Mouse (Mus musculus): ENCODE results near the gene Mosmo. TPM values are rescaled to one million over a fixed set of nuclear protein-coding genes. Genes with fewer than 3 reads are reported as not detected.

The Mosmo gene
- total and polyA plus RNA-seq, 2 experiments from 2014 or later: 9.9 to 51.1 TPM

- peaks cover 7% of the 10 kb centered on the region; the same call in 1 of the 2 replicates for H3K36me3 ChIP-seq (replicated peaks; ENCODE audit: control insufficient read depth, insufficient read depth, low read length)
- no peak for TF ChIP-seq EP300 (IDR thresholded peaks at IDR 0.05; ENCODE audit: low read depth)
- TF ChIP-seq CTCF (IDR thresholded peaks at IDR 0.05; ENCODE audit: low read depth): peak; percentile 28
- H3K9ac ChIP-seq (replicated peaks; ENCODE audit: low read depth, low read length): no peak overlapping the region
- WGBS: 63% methylated on average over 4 of the region's 4 CpGs
- H3K27me3 ChIP-seq (ENCODE audit: control insufficient read depth, insufficient read depth, low read length): no peaks in the 10 kb centered on the region
- no peak overlapping the region for H3K27ac ChIP-seq (ENCODE audit: low read depth)
- H3K4me2 ChIP-seq (ENCODE audit: low read depth, low read length): no peak overlapping the region
- no peak for DNase-seq (ENCODE audit: low spot score)
- H3K9me3 ChIP-seq (replicated peaks; ENCODE audit: control insufficient read depth, low read length): no peaks in the 10 kb centered on the region
- H3K4me3 ChIP-seq (ENCODE audit: low read depth, low read length): no peak overlapping the region
- peaks cover 14% of the 10 kb centered on the region for H3K4me1 ChIP-seq (ENCODE audit: control insufficient read depth, insufficient read depth)
- no peak for ATAC-seq (ENCODE audit: insufficient read depth, low read depth)
These were observed 13.2 kb downstream of the Mosmo start for GRCm38 (mm10) chr7:120690634-120691033.

- 95% methylated on average over 5 of the region's 5 CpGs for WGBS
- peaks cover 15% of the 10 kb centered on the region; the same call in 1 of the 2 replicates for H3K36me3 ChIP-seq (replicated peaks; ENCODE audit: control insufficient read depth, insufficient read depth, low read length)
- no peak overlapping the region for H3K4me2 ChIP-seq (ENCODE audit: low read depth, low read length)
- DNase-seq (ENCODE audit: low spot score): no peak
- no peaks in the 10 kb centered on the region for H3K27me3 ChIP-seq (ENCODE audit: control insufficient read depth, insufficient read depth, low read length)
- H3K4me3 ChIP-seq (ENCODE audit: low read depth, low read length): no peak overlapping the region
- ATAC-seq (ENCODE audit: insufficient read depth, low read depth): no peak
- TF ChIP-seq EP300 (IDR thresholded peaks at IDR 0.05; ENCODE audit: low read depth) (no peak), CTCF (IDR thresholded peaks at IDR 0.05; ENCODE audit: low read depth) (no peak)
- no peak overlapping the region for H3K27ac ChIP-seq (ENCODE audit: low read depth)
- no peaks in the 10 kb centered on the region for H3K4me1 ChIP-seq (ENCODE audit: control insufficient read depth, insufficient read depth)
- H3K9ac ChIP-seq (replicated peaks; ENCODE audit: low read depth, low read length): no peak overlapping the region
- no peaks in the 10 kb centered on the region for H3K9me3 ChIP-seq (replicated peaks; ENCODE audit: control insufficient read depth, low read length)
These were observed 16.5 kb downstream of the Mosmo start for GRCm38 (mm10) chr7:120693831-120694375.

GRCm38 (mm10) chr7:120695196-120695595 is 17.8 kb downstream of the Mosmo start:
- WGBS: 36% methylated on average over 6 of the region's 6 CpGs
- Histone ChIP-seq H3K27ac (ENCODE audit: low read depth) (no peak overlapping the region), H3K4me3 (ENCODE audit: low read depth, low read length) (no peak overlapping the region), H3K9me3 (replicated peaks; ENCODE audit: control insufficient read depth, low read length) (no peaks in the 10 kb centered on the region), H3K9ac (replicated peaks; ENCODE audit: low read depth, low read length) (no peak overlapping the region), H3K36me3 (replicated peaks; ENCODE audit: control insufficient read depth, insufficient read depth, low read length) (peaks cover 15% of the 10 kb centered on the region; the same call in 1 of the 2 replicates), H3K4me1 (ENCODE audit: control insufficient read depth, insufficient read depth) (no peaks in the 10 kb centered on the region), H3K27me3 (ENCODE audit: control insufficient read depth, insufficient read depth, low read length) (no peaks in the 10 kb centered on the region), H3K4me2 (ENCODE audit: low read depth, low read length) (no peak overlapping the region)
- TF ChIP-seq CTCF (IDR thresholded peaks at IDR 0.05; ENCODE audit: low read depth) (no peak), EP300 (IDR thresholded peaks at IDR 0.05; ENCODE audit: low read depth) (no peak)
- no peak for ATAC-seq (ENCODE audit: insufficient read depth, low read depth)
- DNase-seq (ENCODE audit: low spot score): no peak

- WGBS: 76% methylated on average over 1 of the region's 1 CpGs
- no peaks in the 10 kb centered on the region for H3K9me3 ChIP-seq (replicated peaks; ENCODE audit: control insufficient read depth, low read length)
- H3K4me1 ChIP-seq (ENCODE audit: control insufficient read depth, insufficient read depth): no peaks in the 10 kb centered on the region
- DNase-seq (ENCODE audit: low spot score): no peak
- ATAC-seq (ENCODE audit: insufficient read depth, low read depth): no peak
- peaks cover 15% of the 10 kb centered on the region; the same call in 1 of the 2 replicates for H3K36me3 ChIP-seq (replicated peaks; ENCODE audit: control insufficient read depth, insufficient read depth, low read length)
- H3K27ac ChIP-seq (ENCODE audit: low read depth): no peak overlapping the region
- no peaks in the 10 kb centered on the region for H3K27me3 ChIP-seq (ENCODE audit: control insufficient read depth, insufficient read depth, low read length)
- H3K9ac ChIP-seq (replicated peaks; ENCODE audit: low read depth, low read length): no peak overlapping the region
- no peak overlapping the region for H3K4me2 ChIP-seq (ENCODE audit: low read depth, low read length)
- no peak overlapping the region for H3K4me3 ChIP-seq (ENCODE audit: low read depth, low read length)
- no peak for TF ChIP-seq CTCF (IDR thresholded peaks at IDR 0.05; ENCODE audit: low read depth)
These were observed 18.2 kb downstream of the Mosmo start for GRCm38 (mm10) chr7:120695641-120696040.

- no peak overlapping the region for H3K9ac ChIP-seq (replicated peaks; ENCODE audit: low read depth, low read length)
- H3K36me3 ChIP-seq (replicated peaks; ENCODE audit: control insufficient read depth, insufficient read depth, low read length): peaks cover 15% of the 10 kb centered on the region; the same call in 1 of the 2 replicates
- H3K4me2 ChIP-seq (ENCODE audit: low read depth, low read length): no peak overlapping the region
- H3K27me3 ChIP-seq (ENCODE audit: control insufficient read depth, insufficient read depth, low read length): no peaks in the 10 kb centered on the region
- no peaks in the 10 kb centered on the region for H3K9me3 ChIP-seq (replicated peaks; ENCODE audit: control insufficient read depth, low read length)
- no peak overlapping the region for H3K27ac ChIP-seq (ENCODE audit: low read depth)
- H3K4me3 ChIP-seq (ENCODE audit: low read depth, low read length): no peak overlapping the region
- ATAC-seq (ENCODE audit: insufficient read depth, low read depth) (no peak), DNase-seq (ENCODE audit: low spot score) (no peak)
- H3K4me1 ChIP-seq (ENCODE audit: control insufficient read depth, insufficient read depth): no peaks in the 10 kb centered on the region
- WGBS: 93% methylated on average over 2 of the region's 2 CpGs
- TF ChIP-seq EP300 (IDR thresholded peaks at IDR 0.05; ENCODE audit: low read depth): no peak
- no peak for TF ChIP-seq CTCF (IDR thresholded peaks at IDR 0.05; ENCODE audit: low read depth)
These were observed 18.9 kb downstream of the Mosmo start for GRCm38 (mm10) chr7:120696331-120696730.

DNA sequence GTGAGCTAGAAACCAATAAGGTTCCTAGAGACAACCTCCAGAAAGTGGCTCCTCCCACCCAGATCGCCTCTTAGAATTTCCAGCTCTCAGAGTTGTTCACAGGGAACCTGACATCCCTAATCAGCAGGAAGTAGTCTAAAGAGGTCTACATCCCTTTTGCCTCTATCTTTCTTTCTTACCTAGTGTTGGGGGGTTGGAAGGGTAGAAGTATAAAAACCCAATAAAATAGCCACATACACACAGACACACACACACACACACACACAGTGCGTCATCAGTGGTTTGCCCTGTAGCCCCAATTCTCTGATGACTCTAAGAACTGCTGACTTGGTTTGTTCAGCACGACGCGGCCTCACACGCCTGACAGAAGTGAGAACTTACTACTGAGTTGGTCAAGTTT is 22.2 kb downstream of the Mosmo start:
- DNase-seq (ENCODE audit: low spot score) (no peak), ATAC-seq (ENCODE audit: insufficient read depth, low read depth) (no peak)
- Histone ChIP-seq H3K27me3 (ENCODE audit: control insufficient read depth, insufficient read depth, low read length) (no peaks in the 10 kb centered on the region), H3K27ac (ENCODE audit: low read depth) (no peak overlapping the region), H3K9ac (replicated peaks; ENCODE audit: low read depth, low read length) (no peak overlapping the region), H3K4me2 (ENCODE audit: low read depth, low read length) (no peak overlapping the region), H3K9me3 (replicated peaks; ENCODE audit: control insufficient read depth, low read length) (no peaks in the 10 kb centered on the region), H3K4me1 (ENCODE audit: control insufficient read depth, insufficient read depth) (peaks cover 3% of the 10 kb centered on the region; the same call in 1 of the 2 replicates), H3K36me3 (replicated peaks; ENCODE audit: control insufficient read depth, insufficient read depth, low read length) (0 out of 2 replicates have a peak, but pooled peaks cover 8% of the 10 kb centered on the region), H3K4me3 (ENCODE audit: low read depth, low read length) (no peak overlapping the region)
- TF ChIP-seq CTCF (IDR thresholded peaks at IDR 0.05; ENCODE audit: low read depth) (no peak), EP300 (IDR thresholded peaks at IDR 0.05; ENCODE audit: low read depth) (no peak)
- WGBS: 86% methylated on average over 6 of the region's 6 CpGs

Measured in heart, postnatal 0 days (tissue).